Mouse (Mus musculus) forebrain, postnatal 0 days (tissue): ENCODE results near the gene Nmnat2. TPM values are rescaled to one million over a fixed set of nuclear protein-coding genes. Genes with fewer than 3 reads are reported as not detected.

Experiments used
- ATAC-seq: fragments of 200-750 bp; cut with Nextera tagmentation; 2 replicates; pipeline ENCODE4 v1.8.0; 2017; ENCODE audit warnings: mild to moderate bottlenecking, moderate library complexity
- DNase-seq: peaks from one replicate; pipeline ENCODE4 v3.0.0-alpha.2; 2015
- H3K27ac ChIP-seq: fragments of 300-500 bp; sonication (generic); 2 replicates; pipeline ENCODE4 v1.5.1; 2014; ENCODE audit warnings: low read depth, mild to moderate bottlenecking, antibody characterized with exemption, low read length, moderate library complexity, mixed read lengths
- H3K27me3 ChIP-seq: fragments of 300-500 bp; sonication (generic); 2 replicates; pipeline ENCODE4 v1.6.1; 2014; ENCODE audit warnings: mild to moderate bottlenecking, low read length, mixed read lengths; ENCODE audit not compliant: insufficient read depth
- H3K36me3 ChIP-seq: fragments of 300-500 bp; sonication (generic); 2 replicates; pipeline ENCODE4 v1.6.1; 2014; ENCODE audit warnings: mild to moderate bottlenecking, moderate library complexity; ENCODE audit not compliant: insufficient read depth
- H3K4me1 ChIP-seq: fragments of 300-500 bp; sonication (generic); 2 replicates; pipeline ENCODE4 v1.6.1; 2014; ENCODE audit warnings: antibody characterized with exemption; ENCODE audit not compliant: insufficient read depth
- H3K4me2 ChIP-seq: fragments of 300-500 bp; sonication (generic); 2 replicates; pipeline ENCODE4 v1.6.1; 2014; ENCODE audit warnings: low read depth, mild to moderate bottlenecking, moderate library complexity
- H3K4me3 ChIP-seq: fragments of 300-500 bp; sonication (generic); 2 replicates; pipeline ENCODE4 v1.5.1; 2014; ENCODE audit warnings: low read depth, low read length, mixed read lengths
- H3K9ac ChIP-seq: fragments of 300-500 bp; sonication (generic); 2 replicates; pipeline ENCODE4 v1.6.1; 2014; ENCODE audit warnings: mild to moderate bottlenecking
- H3K9me3 ChIP-seq: fragments of 300-500 bp; sonication (generic); 2 replicates; pipeline ENCODE4 v1.6.1; 2016; ENCODE audit warnings: low read length
- CTCF ChIP-seq: sonication (generic); IDR thresholded peaks from 2 replicates; pipeline ENCODE4 v1.5.1; 2016; ENCODE audit warnings: antibody characterized with exemption, control low read depth, low read depth
- WGBS: fragments of 180-500 bp; shearing (Covaris S2); extraction: QIAGEN DNeasy Blood & Tissue Kit; methylation state at CpG from one replicate; pipeline ENCODE4 v1.1.7; 2014; 5-methylcytosine and 5-hydroxymethylcytosine counted together
- polyA plus RNA-seq: library from polyadenylated mRNA; unstranded; fragments of >200 nt; fragmentation: Nextera tagmentation; extraction: Ambion mirVana; gene quantifications from 2 replicates; pipeline ENCODE4 v1.2.1, GENCODE M21; 2015
- total RNA-seq: library from RNA; depleted of rRNA; stranded (reverse); fragments of >200 nt; gene quantifications from 2 replicates; pipeline ENCODE4 v1.2.3, GENCODE M21; 2014

Nmnat2 gene
- total and polyA plus RNA-seq, 2 experiments from 2014 or later: 81.8 to 142 TPM

- WGBS: 79% methylated on average over 6 of the region's 6 CpGs
- H3K27me3 ChIP-seq: no peaks in the 10 kb centered on the region
- H3K9ac ChIP-seq: no peak overlapping the region
- DNase-seq (no peak), ATAC-seq (no peak)
- no peak for TF ChIP-seq CTCF
- no peaks in the 10 kb centered on the region for H3K36me3 ChIP-seq
- H3K4me2 ChIP-seq: no peak overlapping the region
- H3K4me1 ChIP-seq: no peaks in the 10 kb centered on the region
- no peaks in the 10 kb centered on the region for H3K9me3 ChIP-seq
- no peak overlapping the region for H3K4me3 ChIP-seq
- no peak overlapping the region for H3K27ac ChIP-seq
Observed at GRCm38 (mm10) chr1:152966222-152966621, 11.4 kb downstream of the Nmnat2 start.

DNA sequence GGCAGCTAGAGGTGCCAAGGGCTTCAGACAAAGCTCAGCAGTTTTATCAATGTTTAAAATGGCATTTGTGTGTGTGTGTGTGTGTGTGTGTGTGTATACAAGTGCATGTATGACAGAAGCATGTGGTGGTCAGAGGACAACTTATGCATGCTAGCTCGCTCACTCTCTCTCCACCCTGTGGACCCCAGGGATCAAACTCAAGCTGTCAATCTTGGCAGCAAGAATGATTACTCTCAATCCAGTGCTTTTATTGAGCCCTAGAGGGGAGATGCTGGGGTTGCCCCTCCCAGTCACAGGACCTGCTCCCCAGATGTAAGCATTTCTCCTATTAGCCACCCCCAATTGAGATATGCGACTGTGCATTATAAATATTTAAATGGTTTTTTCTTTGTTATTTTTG is 11.9 kb downstream of the Nmnat2 start:
- no peaks in the 10 kb centered on the region for H3K27me3 ChIP-seq

DNA sequence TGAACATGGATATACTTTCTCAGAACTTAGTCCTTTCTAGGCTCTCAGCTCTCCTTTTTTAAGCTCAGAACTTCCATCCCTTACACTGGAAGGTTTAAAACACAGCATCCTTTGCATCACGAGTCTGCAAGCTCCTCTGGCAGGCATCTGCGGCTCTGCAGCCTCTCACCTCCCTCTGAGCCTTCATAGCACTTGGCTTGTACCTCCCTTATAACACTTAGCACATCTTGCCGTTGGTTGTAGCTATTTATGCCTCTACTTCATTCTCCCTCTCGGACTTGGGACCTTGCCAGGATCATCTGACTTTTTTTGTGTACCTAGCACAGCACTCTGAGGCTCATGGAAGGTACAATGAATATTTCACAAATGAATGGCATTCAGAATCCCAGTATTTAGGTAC is 14.3 kb downstream of the Nmnat2 start:
- ATAC-seq (no peak), DNase-seq (no peak)
- Histone ChIP-seq H3K36me3 (no peaks in the 10 kb centered on the region), H3K9me3 (no peaks in the 10 kb centered on the region), H3K27me3 (no peaks in the 10 kb centered on the region), H3K9ac (no peak overlapping the region), H3K4me1 (no peaks in the 10 kb centered on the region), H3K27ac (no peak overlapping the region), H3K4me2 (no peak overlapping the region), H3K4me3 (no peak overlapping the region)
- TF ChIP-seq CTCF: no peak
- 51% methylated on average over 4 of the region's 4 CpGs for whole genome bisulfite sequencing

More for the DNA sequence above, 11.9 kb downstream of the Nmnat2 start:
- H3K36me3 ChIP-seq: no peaks in the 10 kb centered on the region
- H3K4me1 ChIP-seq: no peaks in the 10 kb centered on the region
- ATAC-seq (no peak), DNase-seq (no peak)
- WGBS: 73% methylated on average over 2 of the region's 2 CpGs
- H3K4me2 ChIP-seq: no peak overlapping the region
- no peaks in the 10 kb centered on the region for H3K9me3 ChIP-seq
- no peak overlapping the region for H3K9ac ChIP-seq
- TF ChIP-seq CTCF: no peak
- no peak overlapping the region for H3K27ac ChIP-seq
- H3K4me3 ChIP-seq: no peak overlapping the region

GRCm38 (mm10) chr1:152972957-152973356 is 18.2 kb downstream of the Nmnat2 start:
- no peaks in the 10 kb centered on the region for H3K4me1 ChIP-seq
- H3K4me3 ChIP-seq: no peak overlapping the region
- no peaks in the 10 kb centered on the region for H3K36me3 ChIP-seq
- H3K4me2 ChIP-seq: no peak overlapping the region
- H3K27ac ChIP-seq: no peak overlapping the region
- no peaks in the 10 kb centered on the region for H3K27me3 ChIP-seq
- H3K9me3 ChIP-seq: no peaks in the 10 kb centered on the region
- no peak overlapping the region for H3K9ac ChIP-seq
- ATAC-seq (no peak), DNase-seq (no peak)
- 34% methylated on average over 4 of the region's 4 CpGs for WGBS
- no peak for TF ChIP-seq CTCF

DNA sequence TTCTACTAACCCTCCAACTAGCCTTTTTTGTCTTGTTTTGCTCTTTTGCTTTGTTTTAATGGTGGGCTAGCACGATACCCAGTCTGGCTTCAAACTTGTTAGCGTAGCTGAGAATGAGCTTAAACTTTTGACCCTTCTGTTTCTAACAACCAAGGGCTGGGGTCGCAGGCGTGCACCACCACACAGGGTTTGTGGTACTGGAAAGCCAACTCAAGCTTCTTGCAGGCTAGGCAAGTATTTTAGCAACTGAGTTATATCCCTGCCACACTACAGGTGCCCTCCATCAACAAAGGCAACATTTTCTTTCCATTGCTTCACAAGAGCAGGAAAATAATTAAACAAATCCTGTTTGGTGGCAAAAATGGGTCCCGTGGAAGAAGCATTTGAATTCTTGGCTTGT is 18.6 kb downstream of the Nmnat2 start:
- no peak overlapping the region for H3K4me3 ChIP-seq
- TF ChIP-seq CTCF: no peak
- H3K27ac ChIP-seq: no peak overlapping the region
- no peaks in the 10 kb centered on the region for H3K27me3 ChIP-seq
- no peaks in the 10 kb centered on the region for H3K36me3 ChIP-seq
- no peaks in the 10 kb centered on the region for H3K4me1 ChIP-seq
- ATAC-seq (no peak), DNase-seq (no peak)
- WGBS: 20% methylated on average over 5 of the region's 5 CpGs
- H3K4me2 ChIP-seq: no peak overlapping the region
- H3K9ac ChIP-seq: no peak overlapping the region
- H3K9me3 ChIP-seq: no peaks in the 10 kb centered on the region

- DNase-seq: no peak
- Histone ChIP-seq H3K27ac (no peak overlapping the region), H3K4me2 (no peak overlapping the region), H3K9me3 (no peaks in the 10 kb centered on the region), H3K4me3 (no peak overlapping the region), H3K36me3 (no peaks in the 10 kb centered on the region), H3K9ac (no peak overlapping the region), H3K4me1 (no peaks in the 10 kb centered on the region), H3K27me3 (no peaks in the 10 kb centered on the region)
- ATAC-seq: no peak
- TF ChIP-seq CTCF: no peak
- WGBS: 18% methylated on average over 4 of the region's 4 CpGs
Observed at GRCm38 (mm10) chr1:152973861-152974260, 19.1 kb downstream of the Nmnat2 start.

- WGBS: 78% methylated on average over 3 of the region's 3 CpGs
- H3K4me1 ChIP-seq: no peaks in the 10 kb centered on the region
- no peaks in the 10 kb centered on the region for H3K27me3 ChIP-seq
- H3K4me2 ChIP-seq: no peak overlapping the region
- no peak for ATAC-seq
- H3K9ac ChIP-seq: no peak overlapping the region
- H3K4me3 ChIP-seq: no peak overlapping the region
- H3K9me3 ChIP-seq: no peaks in the 10 kb centered on the region
- TF ChIP-seq CTCF: no peak
- H3K27ac ChIP-seq: no peak overlapping the region
- DNase-seq: no peak
- no peaks in the 10 kb centered on the region for H3K36me3 ChIP-seq
Observed at GRCm38 (mm10) chr1:152975144-152975543, 20.4 kb downstream of the Nmnat2 start.

GRCm38 (mm10) chr1:152978700-152979099 is 23.9 kb downstream of the Nmnat2 start:
- DNase-seq: no peak
- Histone ChIP-seq H3K9ac (no peak overlapping the region), H3K4me3 (no peak overlapping the region), H3K4me2 (no peak overlapping the region), H3K36me3 (no peaks in the 10 kb centered on the region), H3K27me3 (no peaks in the 10 kb centered on the region), H3K9me3 (no peaks in the 10 kb centered on the region), H3K27ac (no peak overlapping the region), H3K4me1 (no peaks in the 10 kb centered on the region)
- no peak for TF ChIP-seq CTCF
- ATAC-seq: no peak
- 92% methylated on average over 8 of the region's 8 CpGs for WGBS
